Mouse (Mus musculus) midbrain, embryonic 13.5 days (tissue): ENCODE data around the gene Idh2. TPM values are rescaled to one million over a fixed set of nuclear protein-coding genes. Genes with fewer than 3 reads are reported as not detected.

Source experiments
- ATAC-seq: fragments of 200-750 bp; cut with Nextera tagmentation; 2 replicates; pipeline ENCODE4 v1.8.0; 2017; ENCODE audit warnings: mild to moderate bottlenecking, moderate TSS enrichment, moderate library complexity
- H3K27ac ChIP-seq: fragments of 300-500 bp; sonication (generic); 2 replicates; pipeline ENCODE4 v1.5.1; 2015; ENCODE audit warnings: inconsistent platforms, mild to moderate bottlenecking, moderate library complexity
- H3K27me3 ChIP-seq: fragments of 300-500 bp; sonication (generic); 2 replicates; pipeline ENCODE4 v1.6.1; 2015; ENCODE audit warnings: mild to moderate bottlenecking, inconsistent platforms
- H3K36me3 ChIP-seq: fragments of 300-500 bp; sonication (generic); 2 replicates; pipeline ENCODE4 v1.6.1; 2015; ENCODE audit warnings: mild to moderate bottlenecking, inconsistent platforms
- H3K4me1 ChIP-seq: fragments of 300-500 bp; sonication (generic); replicated peaks from 2 replicates; pipeline ENCODE4 v1.6.1; 2015; ENCODE audit warnings: inconsistent platforms
- H3K4me2 ChIP-seq: fragments of 300-500 bp; sonication (generic); replicated peaks from 2 replicates; pipeline ENCODE4 v1.6.1; 2015; ENCODE audit warnings: moderate library complexity, mild to moderate bottlenecking, inconsistent platforms
- H3K4me3 ChIP-seq: fragments of 300-500 bp; sonication (generic); replicated peaks from 2 replicates; pipeline ENCODE4 v1.5.1; 2015; ENCODE audit warnings: mild to moderate bottlenecking, inconsistent platforms
- H3K9ac ChIP-seq: fragments of 300-500 bp; sonication (generic); replicated peaks from 2 replicates; pipeline ENCODE4 v1.6.1; 2015; ENCODE audit warnings: mild to moderate bottlenecking, inconsistent platforms
- H3K9me3 ChIP-seq: fragments of 300-500 bp; sonication (generic); 2 replicates; pipeline ENCODE4 v1.6.1; 2016; ENCODE audit warnings: mild to moderate bottlenecking, inconsistent platforms
- WGBS: fragments of 180-500 bp; shearing (Covaris S2); methylation state at CpG from one replicate; pipeline ENCODE4 v1.1.7; 2015; 5-methylcytosine and 5-hydroxymethylcytosine counted together
- polyA plus RNA-seq: library from polyadenylated mRNA; unstranded; fragments of >200 nt; fragmentation: Nextera tagmentation; extraction: Ambion mirVana; gene quantifications from 2 replicates; pipeline ENCODE4 v1.2.1, GENCODE M21; 2015

Gene Idh2
- polyA plus RNA-seq: 291 and 296 TPM in 2 replicates

GRCm38 (mm10) chr7:80115224-80115590 is at the start of gene Idh2:
Gene Idh2 (minus strand): TSS chr7:80115392.
- Histone ChIP-seq H3K4me2 (peak within 1 kb of the TSS; percentile 87), H3K27me3 (no peaks in the 10 kb centered on the region), H3K9me3 (no peaks in the 10 kb centered on the region), H3K9ac (peak within 1 kb of the TSS; percentile 93), H3K27ac (peak within 1 kb of the TSS; percentile 94), H3K36me3 (0 out of 2 replicates have a peak, but pooled peaks cover under 1% of the 10 kb centered on the region), H3K4me3 (peak within 1 kb of the TSS; percentile 80), H3K4me1 (peaks cover 46% of the 10 kb centered on the region)
- 0% methylated on average over 29 of the region's 29 CpGs for WGBS
- ATAC-seq: peak; percentile 97

GRCm38 (mm10) chr7:80160945-80161306 is 45.7 kb upstream of the Idh2 start:
- no peak for ATAC-seq
- WGBS: 73% methylated on average over 8 of the region's 8 CpGs
- H3K27me3 ChIP-seq: no peaks in the 10 kb centered on the region
- H3K9ac ChIP-seq: no peak overlapping the region
- H3K4me2 ChIP-seq: no peak overlapping the region
- H3K27ac ChIP-seq: no peak overlapping the region
- H3K9me3 ChIP-seq: no peaks in the 10 kb centered on the region
- H3K36me3 ChIP-seq: no peaks in the 10 kb centered on the region
- peaks cover 4% of the 10 kb centered on the region; the same call in 1 of the 2 replicates for H3K4me1 ChIP-seq
- H3K4me3 ChIP-seq: no peak overlapping the region

- H3K27ac ChIP-seq: no peak overlapping the region
- WGBS: 81% methylated on average over 7 of the region's 7 CpGs
- peaks cover 4% of the 10 kb centered on the region; the same call in 1 of the 2 replicates for H3K4me1 ChIP-seq
- no peak overlapping the region for H3K4me3 ChIP-seq
- H3K4me2 ChIP-seq: no peak overlapping the region
- ATAC-seq: no peak
- H3K36me3 ChIP-seq: no peaks in the 10 kb centered on the region
- no peaks in the 10 kb centered on the region for H3K27me3 ChIP-seq
- H3K9me3 ChIP-seq: no peaks in the 10 kb centered on the region
- H3K9ac ChIP-seq: no peak overlapping the region
These were observed 45.2 kb upstream of the Idh2 start for GRCm38 (mm10) chr7:80160293-80160944.

- Histone ChIP-seq H3K4me3 (no peak overlapping the region), H3K27ac (no peak overlapping the region), H3K9me3 (no peaks in the 10 kb centered on the region), H3K36me3 (no peaks in the 10 kb centered on the region), H3K4me1 (peaks cover 4% of the 10 kb centered on the region; the same call in 1 of the 2 replicates), H3K4me2 (no peak overlapping the region), H3K9ac (no peak overlapping the region), H3K27me3 (no peaks in the 10 kb centered on the region)
- no peak for ATAC-seq
- WGBS: 89% methylated on average over 8 of the region's 8 CpGs
These were observed 43.5 kb upstream of the Idh2 start for GRCm38 (mm10) chr7:80158496-80159268.

GRCm38 (mm10) chr7:80156711-80157227 is 41.6 kb upstream of the Idh2 start:
- no peaks in the 10 kb centered on the region for H3K27me3 ChIP-seq
- 48% methylated on average over 13 of the region's 13 CpGs for WGBS
- H3K27ac ChIP-seq: no peak overlapping the region
- H3K36me3 ChIP-seq: no peaks in the 10 kb centered on the region
- ATAC-seq: no peak
- H3K4me2 ChIP-seq: no peak overlapping the region
- no peak overlapping the region for H3K9ac ChIP-seq
- no peaks in the 10 kb centered on the region for H3K9me3 ChIP-seq
- H3K4me3 ChIP-seq: no peak overlapping the region
- H3K4me1 ChIP-seq: peaks cover 4% of the 10 kb centered on the region; the same call in 1 of the 2 replicates

- H3K9me3 ChIP-seq: no peaks in the 10 kb centered on the region
- peaks cover under 1% of the 10 kb centered on the region for H3K4me1 ChIP-seq
- no peak overlapping the region for H3K4me2 ChIP-seq
- H3K9ac ChIP-seq: no peak overlapping the region
- no peak for ATAC-seq
- whole genome bisulfite sequencing: 80% methylated on average over 3 of the region's 3 CpGs
- no peaks in the 10 kb centered on the region for H3K36me3 ChIP-seq
- H3K4me3 ChIP-seq: no peak overlapping the region
- no peaks in the 10 kb centered on the region for H3K27me3 ChIP-seq
- no peak overlapping the region for H3K27ac ChIP-seq
These were observed 39.5 kb upstream of the Idh2 start for GRCm38 (mm10) chr7:80154689-80155088.

- Histone ChIP-seq H3K4me1 (peaks cover 10% of the 10 kb centered on the region), H3K36me3 (no peaks in the 10 kb centered on the region), H3K9me3 (no peaks in the 10 kb centered on the region), H3K9ac (no peak overlapping the region), H3K27me3 (no peaks in the 10 kb centered on the region), H3K4me2 (no peak overlapping the region), H3K27ac (no peak overlapping the region), H3K4me3 (no peak overlapping the region)
- ATAC-seq: no peak
- 87% methylated on average over 8 of the region's 8 CpGs for WGBS
These were observed 37.6 kb upstream of the Idh2 start for GRCm38 (mm10) chr7:80152756-80153155.

GRCm38 (mm10) chr7:80152152-80152551 is 37.0 kb upstream of the Idh2 start:
- Histone ChIP-seq H3K4me1 (peaks cover 10% of the 10 kb centered on the region), H3K4me3 (no peak overlapping the region), H3K27ac (no peak overlapping the region), H3K9ac (no peak overlapping the region), H3K4me2 (no peak overlapping the region), H3K36me3 (no peaks in the 10 kb centered on the region), H3K9me3 (no peaks in the 10 kb centered on the region), H3K27me3 (no peaks in the 10 kb centered on the region)
- no peak for ATAC-seq
- 62% methylated on average over 6 of the region's 6 CpGs for WGBS

GRCm38 (mm10) chr7:80149356-80149755 is 34.2 kb upstream of the Idh2 start:
- H3K9ac ChIP-seq: no peak overlapping the region
- 0 out of 2 replicates have a peak overlapping the region, but pooled peaks have one; percentile 26 for H3K27ac ChIP-seq
- no peaks in the 10 kb centered on the region for H3K27me3 ChIP-seq
- H3K4me3 ChIP-seq: no peak overlapping the region
- no peak for ATAC-seq
- 55% methylated on average over 9 of the region's 9 CpGs for WGBS
- no peak overlapping the region for H3K4me2 ChIP-seq
- H3K4me1 ChIP-seq: peaks cover 10% of the 10 kb centered on the region
- no peaks in the 10 kb centered on the region for H3K36me3 ChIP-seq
- H3K9me3 ChIP-seq: no peaks in the 10 kb centered on the region

- WGBS: 94% methylated on average over 8 of the region's 8 CpGs
- Histone ChIP-seq H3K4me1 (peaks cover 19% of the 10 kb centered on the region), H3K36me3 (no peaks in the 10 kb centered on the region), H3K27ac (no peak overlapping the region), H3K4me2 (no peak overlapping the region), H3K9me3 (no peaks in the 10 kb centered on the region), H3K4me3 (no peak overlapping the region), H3K27me3 (no peaks in the 10 kb centered on the region), H3K9ac (no peak overlapping the region)
- no peak for ATAC-seq
These were observed 30.9 kb upstream of the Idh2 start for GRCm38 (mm10) chr7:80146077-80146476.

GRCm38 (mm10) chr7:80144695-80145094 is 29.5 kb upstream of the Idh2 start:
- H3K4me2 ChIP-seq: no peak overlapping the region
- H3K9me3 ChIP-seq: no peaks in the 10 kb centered on the region
- 93% methylated on average over 7 of the region's 7 CpGs for WGBS
- H3K27ac ChIP-seq: no peak overlapping the region
- no peak overlapping the region for H3K4me3 ChIP-seq
- no peaks in the 10 kb centered on the region for H3K27me3 ChIP-seq
- no peaks in the 10 kb centered on the region for H3K36me3 ChIP-seq
- no peak overlapping the region for H3K9ac ChIP-seq
- no peak for ATAC-seq
- H3K4me1 ChIP-seq: peaks cover 21% of the 10 kb centered on the region
